Mouse (Mus musculus) hindbrain, embryonic 14.5 days (tissue): ENCODE results near the gene Olfr1497. TPM values are rescaled to one million over a fixed set of nuclear protein-coding genes. Genes with fewer than 3 reads are reported as not detected.

Experiments used
- ATAC-seq: fragments of 200-750 bp; cut with Nextera tagmentation; 2 replicates; pipeline ENCODE4 v1.8.0; 2017; ENCODE audit warnings: moderate number of reproducible peaks, mild to moderate bottlenecking, moderate TSS enrichment, moderate library complexity; ENCODE audit not compliant: low FRiP score
- DNase-seq: peaks from one replicate; pipeline ENCODE4 v3.0.0-alpha.2; 2015; ENCODE audit warnings: low spot score
- H3K27ac ChIP-seq: fragments of 300-500 bp; sonication (generic); 2 replicates; pipeline ENCODE4 v1.5.1; 2014; ENCODE audit warnings: mild to moderate bottlenecking, moderate library complexity
- H3K27me3 ChIP-seq: fragments of 300-500 bp; sonication (generic); 2 replicates; pipeline ENCODE4 v1.6.1; 2014; ENCODE audit warnings: mild to moderate bottlenecking, low read length, mixed read lengths; ENCODE audit not compliant: control insufficient read depth, insufficient read depth
- H3K36me3 ChIP-seq: fragments of 300-500 bp; sonication (generic); replicated peaks from 2 replicates; pipeline ENCODE4 v1.6.1; 2014; ENCODE audit not compliant: control insufficient read depth, insufficient read depth
- H3K4me1 ChIP-seq: fragments of 300-500 bp; sonication (generic); replicated peaks from 2 replicates; pipeline ENCODE4 v1.6.1; 2014; ENCODE audit warnings: antibody characterized with exemption, low read length, mixed read lengths; ENCODE audit not compliant: control insufficient read depth, insufficient read depth
- H3K4me2 ChIP-seq: fragments of 300-500 bp; sonication (generic); replicated peaks from 2 replicates; pipeline ENCODE4 v1.6.1; 2014; ENCODE audit warnings: mild to moderate bottlenecking, moderate library complexity
- H3K4me3 ChIP-seq: fragments of 300-500 bp; sonication (generic); replicated peaks from 2 replicates; pipeline ENCODE4 v1.5.1; 2014; ENCODE audit warnings: mild to moderate bottlenecking, low read length
- H3K9ac ChIP-seq: fragments of 300-500 bp; sonication (generic); 2 replicates; pipeline ENCODE4 v1.6.1; 2014
- H3K9me3 ChIP-seq: fragments of 300-500 bp; sonication (generic); 2 replicates; pipeline ENCODE4 v1.6.1; 2016; ENCODE audit warnings: low read length; ENCODE audit not compliant: control insufficient read depth
- WGBS: fragments of 180-500 bp; shearing (Covaris S2); extraction: QIAGEN DNeasy Blood & Tissue Kit; methylation state at CpG from one replicate; pipeline ENCODE4 v1.1.7; 2014; 5-methylcytosine and 5-hydroxymethylcytosine counted together
- polyA plus RNA-seq: library from polyadenylated mRNA; unstranded; fragments of >200 nt; fragmentation: Nextera tagmentation; extraction: Ambion mirVana; gene quantifications from 2 replicates; pipeline ENCODE4 v1.2.1, GENCODE M21; 2014

The Olfr1497 gene
- polyA plus RNA-seq, 1 experiment from 2014 or later: not detected

GRCm38 (mm10) chr19:13768565-13769276 lies 29.3 kb downstream of the Olfr1497 start:
- ATAC-seq: no peak
- Histone ChIP-seq H3K36me3 (no peaks in the 10 kb centered on the region), H3K9me3 (no peaks in the 10 kb centered on the region), H3K9ac (no peak overlapping the region), H3K4me1 (no peaks in the 10 kb centered on the region), H3K27me3 (no peaks in the 10 kb centered on the region), H3K4me3 (no peak overlapping the region), H3K27ac (no peak overlapping the region), H3K4me2 (no peak overlapping the region)
- 89% methylated on average over 9 of the region's 9 CpGs for WGBS
- no peak for DNase-seq

- H3K4me3 ChIP-seq: no peak within 1 kb of the TSS
- ATAC-seq: no peak
- H3K27ac ChIP-seq: no peak within 1 kb of the TSS
- no peak within 1 kb of the TSS for H3K9ac ChIP-seq
- no peaks in the 10 kb centered on the region for H3K4me1 ChIP-seq
- no peak within 1 kb of the TSS for H3K4me2 ChIP-seq
- WGBS: 86% methylated on average over 3 of the region's 3 CpGs
- DNase-seq: no peak
- no peaks in the 10 kb centered on the region for H3K27me3 ChIP-seq
- H3K36me3 ChIP-seq: no peaks in the 10 kb centered on the region
- H3K9me3 ChIP-seq: no peaks in the 10 kb centered on the region
These were observed 33.7 kb downstream of the Olfr1497 start, which contains the start of gene Olfr1495 for GRCm38 (mm10) chr19:13764306-13764705. Olfr1495 (plus strand) TSS chr19:13764606.

DNA sequence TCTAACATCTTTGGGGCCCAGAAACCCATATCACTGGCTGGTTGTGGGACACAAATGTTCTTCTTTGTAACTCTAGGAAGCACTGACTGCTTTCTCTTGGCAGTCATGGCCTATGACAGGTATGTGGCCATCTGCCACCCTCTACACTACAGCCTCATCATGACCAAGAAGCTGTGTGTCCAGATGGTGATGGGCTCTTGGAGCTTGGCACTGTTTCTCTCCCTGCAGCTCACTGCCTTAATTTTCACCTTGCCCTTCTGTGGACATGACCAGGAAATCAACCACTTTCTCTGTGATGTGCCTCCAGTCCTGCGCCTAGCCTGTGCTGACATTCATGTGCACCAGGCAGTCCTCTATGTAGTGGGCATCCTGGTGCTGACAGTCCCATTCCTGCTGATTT lies 48.6 kb downstream of the Olfr1497 start:
- Histone ChIP-seq H3K27ac (no peak overlapping the region), H3K4me3 (no peak overlapping the region), H3K27me3 (no peaks in the 10 kb centered on the region), H3K4me2 (no peak overlapping the region), H3K9ac (no peak overlapping the region), H3K9me3 (no peaks in the 10 kb centered on the region), H3K36me3 (no peaks in the 10 kb centered on the region), H3K4me1 (no peaks in the 10 kb centered on the region)
- WGBS: 92% methylated on average over 1 of the region's 1 CpGs
- no peak for DNase-seq
- ATAC-seq: no peak

Other genes with a start within 250 kb of the Olfr1497 start
- not detected in 2 replicates for gene Olfr1484, start 214.7 kb downstream of the Olfr1497 start, polyA plus RNA-seq
- gene Olfr1487, start 180.8 kb downstream of the Olfr1497 start, polyA plus RNA-seq: not detected in 2 replicates
- not detected in 2 replicates for gene Olfr1489, start 166.6 kb downstream of the Olfr1497 start, polyA plus RNA-seq
- not detected in 2 replicates for gene Olfr1490, start 147.1 kb downstream of the Olfr1497 start, polyA plus RNA-seq
- gene Olfr1491, start 100.9 kb downstream of the Olfr1497 start, polyA plus RNA-seq: not detected in 2 replicates
- not detected in 2 replicates for gene Olfr1493-ps1, start 74.9 kb downstream of the Olfr1497 start, polyA plus RNA-seq
- not detected in 2 replicates for gene Olfr1494, start 58.5 kb downstream of the Olfr1497 start, polyA plus RNA-seq
- not detected in 2 replicates for gene Olfr1495, start 33.6 kb downstream of the Olfr1497 start, polyA plus RNA-seq
- not detected in 2 replicates for gene Olfr1496, start 20.3 kb downstream of the Olfr1497 start, polyA plus RNA-seq
- gene Olfr1499, start 21.2 kb upstream of the Olfr1497 start, polyA plus RNA-seq: not detected in 2 replicates
- not detected in 2 replicates for gene Olfr1500, start 32.3 kb upstream of the Olfr1497 start, polyA plus RNA-seq
- not detected in 2 replicates for gene Olfr1501, start 52.5 kb upstream of the Olfr1497 start, polyA plus RNA-seq
- gene Olfr1502, start 63.6 kb upstream of the Olfr1497 start, polyA plus RNA-seq: not detected in 2 replicates
- not detected in 2 replicates for gene Olfr1504, start 99.7 kb upstream of the Olfr1497 start, polyA plus RNA-seq
- not detected in 2 replicates for gene Olfr1505, start 115.3 kb upstream of the Olfr1497 start, polyA plus RNA-seq